Mouse (Mus musculus) myocyte (in vitro differentiated cells): ENCODE data around the gene Adipor2. TPM values are rescaled to one million over a fixed set of nuclear protein-coding genes. Genes with fewer than 3 reads are reported as not detected.

ENCODE experiments used
- H3K27me3 ChIP-seq: one replicate; pipeline ENCODE4 v1.6.1; 2011; ENCODE audit not compliant: control insufficient read depth, insufficient read depth, insufficient read length
- H3K36me3 ChIP-seq: one replicate; pipeline ENCODE4 v1.6.1; 2011; ENCODE audit not compliant: control insufficient read depth, insufficient read depth
- H3K4me2 ChIP-seq: one replicate; pipeline ENCODE4 v1.6.1; 2011; ENCODE audit warnings: low read depth, control low read depth
- H3K4me3 ChIP-seq: one replicate; pipeline ENCODE4 v1.5.1; 2011; ENCODE audit warnings: mild to moderate bottlenecking, control low read depth, moderate library complexity
- H3K79me2 ChIP-seq: one replicate; pipeline ENCODE4 v1.6.1; 2011; ENCODE audit not compliant: control insufficient read depth, insufficient read depth
- H3ac ChIP-seq: one replicate; pipeline ENCODE4 v1.6.1; 2011; ENCODE audit not compliant: control insufficient read depth, insufficient read length
- CEBPB ChIP-seq: IDR thresholded peaks from 2 replicates; pipeline ENCODE4 v1.6.1; 2011; ENCODE audit warnings: mild to moderate bottlenecking, moderate library complexity; ENCODE audit not compliant: poor library complexity, insufficient read depth, severe bottlenecking
- E2F4 ChIP-seq: IDR thresholded peaks from one replicate; pipeline ENCODE4 v1.6.1; 2011; ENCODE audit warnings: mild to moderate bottlenecking, control low read depth, moderate library complexity; ENCODE audit not compliant: insufficient read depth
- MAX ChIP-seq: IDR thresholded peaks from one replicate; pipeline ENCODE4 v1.6.1; 2011; ENCODE audit warnings: low read depth, mild to moderate bottlenecking, control low read depth
- MYOD1 ChIP-seq, 3 experiments: IDR thresholded peaks; one replicate each; pipeline ENCODE4 v1.6.1; 2011; ENCODE audit warnings: control low read depth in 2 of 3, low read depth in 2 of 3, mild to moderate bottlenecking in 2 of 3, moderate library complexity in 1 of 3; ENCODE audit not compliant: insufficient read length in 2 of 3, control insufficient read depth in 1 of 3
- MYOG ChIP-seq, 3 experiments: IDR thresholded peaks; one replicate each; pipeline ENCODE4 v1.6.1; 2011; ENCODE audit warnings: control low read depth in 2 of 3, low read depth in 2 of 3, mild to moderate bottlenecking in 2 of 3; ENCODE audit not compliant: insufficient read length in 2 of 3, control insufficient read depth in 1 of 3, insufficient read depth in 1 of 3
- POLR2A ChIP-seq: IDR thresholded peaks from one replicate; pipeline ENCODE4 v1.6.1; 2011; ENCODE audit warnings: low read depth, mild to moderate bottlenecking, control low read depth, moderate library complexity; ENCODE audit not compliant: insufficient read length
- POLR2AphosphoS2 ChIP-seq: IDR thresholded peaks from one replicate; pipeline ENCODE4 v1.6.1; 2011; ENCODE audit warnings: low read depth, control low read depth; ENCODE audit not compliant: insufficient read length
- REST ChIP-seq: IDR thresholded peaks from one replicate; pipeline ENCODE4 v1.6.1; 2011; ENCODE audit warnings: mild to moderate bottlenecking, control low read depth, moderate library complexity; ENCODE audit not compliant: insufficient read depth, insufficient read length
- SRF ChIP-seq: IDR thresholded peaks from one replicate; pipeline ENCODE4 v1.6.1; 2011; ENCODE audit warnings: low read depth; ENCODE audit not compliant: control insufficient read depth, insufficient read length
- TCF12 ChIP-seq: IDR thresholded peaks from one replicate; pipeline ENCODE4 v1.6.1; 2011; ENCODE audit warnings: mild to moderate bottlenecking, control low read depth; ENCODE audit not compliant: poor library complexity, insufficient read depth, severe bottlenecking
- TCF3 ChIP-seq: IDR thresholded peaks from one replicate; pipeline ENCODE4 v1.6.1; 2011; ENCODE audit warnings: low read depth, control low read depth; ENCODE audit not compliant: insufficient read length
- USF1 ChIP-seq: IDR thresholded peaks from one replicate; pipeline ENCODE4 v1.6.1; 2011; ENCODE audit warnings: low read depth, mild to moderate bottlenecking, control low read depth, moderate library complexity
- polyA plus RNA-seq: library from polyadenylated mRNA; unstranded; fragments of >200 nt; fragmentation: generic; extraction: Trizol; gene quantifications from one replicate; pipeline ENCODE4 v1.2.1, GENCODE M21; 2012; ENCODE audit warnings: missing spikeins

Gene Adipor2
- polyA plus RNA-seq, 1 experiment = 47.9 TPM

DNA sequence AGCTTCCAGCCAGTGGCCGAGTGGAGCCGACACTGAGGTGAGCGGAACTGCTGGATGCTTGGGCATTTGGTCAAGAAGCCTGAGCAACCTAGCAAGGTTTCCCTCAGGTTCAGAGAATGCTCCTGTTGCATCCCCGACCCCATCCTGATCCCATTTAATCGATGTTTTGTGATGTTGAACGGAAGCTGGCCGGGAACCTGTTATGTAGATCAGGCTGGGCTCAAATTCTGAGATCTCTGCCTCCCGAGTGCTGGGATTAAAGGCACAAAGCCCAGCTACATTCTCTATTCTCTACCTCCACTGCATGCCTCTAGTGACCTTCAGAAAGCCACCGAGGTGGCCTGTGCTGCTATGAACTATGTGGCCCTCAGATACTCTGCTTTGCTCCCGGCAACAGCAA, 92.7 kb downstream of the Adipor2 start:
- Histone ChIP-seq H3K4me2 (no peak overlapping the region), H3K36me3 (no peaks in the 10 kb centered on the region), H3K27me3 (peaks cover 70% of the 10 kb centered on the region), H3K79me2 (no peaks in the 10 kb centered on the region), H3ac (no peak overlapping the region), H3K4me3 (no peak overlapping the region)
- TF ChIP-seq E2F4 (no peak), MAX (no peak), TCF3 (no peak), MYOD1 (IDR thresholded peaks at IDR 0.05; ENCODE audit: control insufficient read depth in 1 of 3, insufficient read length in 2 of 3, low read depth in 2 of 3) (no peak), POLR2AphosphoS2 (no peak), USF1 (no peak), POLR2A (no peak), CEBPB (no peak), SRF (no peak), TCF12 (no peak), REST (no peak), MYOG (IDR thresholded peaks at IDR 0.05; ENCODE audit: control insufficient read depth in 1 of 3, insufficient read depth in 1 of 3, insufficient read length in 2 of 3, low read depth in 2 of 3) (no peak)

DNA sequence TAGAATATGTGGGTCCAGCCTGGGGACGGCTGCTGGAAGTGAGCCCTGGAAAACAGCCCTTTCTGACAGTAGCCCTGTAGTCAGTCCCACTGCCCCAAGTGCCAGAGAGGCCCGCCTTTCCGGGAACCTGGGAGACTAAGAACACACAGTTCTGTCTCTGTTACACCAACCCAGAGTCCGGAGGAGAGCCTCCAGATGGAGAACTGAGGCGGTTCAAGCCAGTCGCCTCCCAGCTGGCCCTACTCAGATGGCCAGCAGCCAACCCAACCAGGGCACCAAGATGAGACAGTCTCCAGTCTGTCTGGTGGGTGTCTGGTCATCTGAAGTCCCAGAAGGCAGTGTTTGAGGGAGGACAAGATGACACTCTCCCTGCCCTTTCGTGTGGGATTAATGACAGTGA, 95.8 kb downstream of the Adipor2 start:
- TF ChIP-seq MAX = no peak
- TF ChIP-seq POLR2AphosphoS2 = no peak
- TF ChIP-seq E2F4 = no peak
- TF ChIP-seq MYOD1 (IDR thresholded peaks at IDR 0.05; ENCODE audit: control insufficient read depth in 1 of 3, insufficient read length in 2 of 3, low read depth in 2 of 3) = no peak
- TF ChIP-seq POLR2A = no peak
- no peak for TF ChIP-seq TCF3
- TF ChIP-seq REST = no peak
- no peak for TF ChIP-seq CEBPB
- TF ChIP-seq MYOG (IDR thresholded peaks at IDR 0.05; ENCODE audit: control insufficient read depth in 1 of 3, insufficient read depth in 1 of 3, insufficient read length in 2 of 3, low read depth in 2 of 3) = no peak
- TF ChIP-seq SRF = no peak
- no peak for TF ChIP-seq TCF12
- no peak for TF ChIP-seq USF1

DNA sequence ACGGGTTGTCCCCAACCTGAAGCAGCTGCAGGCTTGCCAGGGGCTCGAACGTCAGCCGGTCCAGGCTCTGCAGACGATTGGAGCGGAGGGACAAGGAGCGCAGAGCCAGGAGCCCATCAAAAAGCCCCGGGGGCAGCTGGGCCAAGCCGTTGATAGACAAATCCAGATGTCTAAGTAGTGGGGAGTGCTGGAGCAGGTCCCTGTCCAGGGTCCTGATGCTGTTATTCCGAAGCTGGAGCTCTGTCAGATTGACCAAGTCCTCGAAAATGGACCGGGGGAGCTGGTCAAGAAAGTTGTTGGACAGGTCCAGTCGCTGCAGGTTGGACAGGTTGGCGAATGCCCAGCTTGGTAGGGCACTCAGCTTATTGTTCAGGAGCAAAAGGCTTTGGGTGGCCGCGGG, 97.0 kb downstream of the Adipor2 start:
- H3K27me3 ChIP-seq = peaks cover 77% of the 10 kb centered on the region
- no peak for TF ChIP-seq TCF3
- peak; percentile 67 for TF ChIP-seq REST
- TF ChIP-seq MAX = no peak
- no peaks in the 10 kb centered on the region for H3K79me2 ChIP-seq
- no peaks in the 10 kb centered on the region for H3K36me3 ChIP-seq
- no peak overlapping the region for H3K4me2 ChIP-seq
- H3K4me3 ChIP-seq = no peak overlapping the region
- H3ac ChIP-seq = no peak overlapping the region

More for the DNA sequence above, 95.8 kb downstream of the Adipor2 start:
- peaks cover 75% of the 10 kb centered on the region for H3K27me3 ChIP-seq
- no peaks in the 10 kb centered on the region for H3K36me3 ChIP-seq
- H3K79me2 ChIP-seq = no peaks in the 10 kb centered on the region
- no peak overlapping the region for H3K4me3 ChIP-seq
- no peak overlapping the region for H3K4me2 ChIP-seq
- H3ac ChIP-seq = no peak overlapping the region

- TF ChIP-seq MYOG (IDR thresholded peaks at IDR 0.05; ENCODE audit: control insufficient read depth in 1 of 3, insufficient read depth in 1 of 3, insufficient read length in 2 of 3, low read depth in 2 of 3) (no peak), USF1 (no peak), CEBPB (no peak), MAX (no peak), SRF (no peak), REST (no peak), TCF3 (no peak), TCF12 (no peak), E2F4 (no peak), MYOD1 (IDR thresholded peaks at IDR 0.05; ENCODE audit: control insufficient read depth in 1 of 3, insufficient read length in 2 of 3, low read depth in 2 of 3) (no peak)
- Histone ChIP-seq H3K4me2 (no peak overlapping the region), H3K27me3 (peaks cover 76% of the 10 kb centered on the region), H3K4me3 (no peak overlapping the region), H3ac (no peak overlapping the region), H3K36me3 (no peaks in the 10 kb centered on the region), H3K79me2 (no peaks in the 10 kb centered on the region)
Observed at GRCm38 (mm10) chr6:119319358-119319757, 98.1 kb downstream of the Adipor2 start.

- Histone ChIP-seq H3ac (no peak overlapping the region), H3K36me3 (no peaks in the 10 kb centered on the region), H3K27me3 (peaks cover 76% of the 10 kb centered on the region), H3K4me3 (no peak overlapping the region), H3K79me2 (no peaks in the 10 kb centered on the region), H3K4me2 (no peak overlapping the region)
- TF ChIP-seq MYOG (IDR thresholded peaks at IDR 0.05; ENCODE audit: control insufficient read depth in 1 of 3, insufficient read depth in 1 of 3, insufficient read length in 2 of 3, low read depth in 2 of 3) = no peak
Observed at GRCm38 (mm10) chr6:119318732-119319131, 98.8 kb downstream of the Adipor2 start.
